Mouse (Mus musculus): ENCODE data around the gene Dgkd. TPM values are rescaled to one million over a fixed set of nuclear protein-coding genes. Genes with fewer than 3 reads are reported as not detected.

Gene Dgkd
- polyA plus RNA-seq, 1 experiment, result 32.1 TPM

DNA sequence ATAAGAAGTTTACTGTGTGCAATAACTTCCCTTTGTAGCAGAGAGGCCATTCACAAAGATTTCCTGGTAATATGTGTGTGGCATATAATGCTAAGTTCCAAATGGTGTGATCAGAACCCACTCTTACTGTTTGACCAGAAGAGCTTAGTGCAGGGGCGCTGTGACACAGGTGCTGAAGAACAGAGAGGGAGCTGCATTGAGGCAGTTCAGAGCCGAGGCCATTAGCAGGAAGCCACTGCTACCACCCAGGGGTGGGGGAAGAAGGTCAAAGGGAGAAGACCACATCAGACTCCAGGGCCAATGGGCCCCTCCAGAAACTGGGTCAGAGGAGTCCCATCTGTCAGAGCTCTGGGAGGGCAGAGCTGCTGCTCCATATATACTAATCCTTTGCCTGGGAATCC, 1.8 kb downstream of the Dgkd start:
- Histone ChIP-seq H3K4me3 (ENCODE audit: insufficient read depth, low read depth, low read length) (0 out of 2 replicates have a peak overlapping the region, but pooled peaks have one; percentile 2), H3K27ac (ENCODE audit: insufficient read depth, low read depth, low read length) (no peak overlapping the region), H3K27me3 (replicated peaks; ENCODE audit: control insufficient read depth, insufficient read depth, low read length) (no peaks in the 10 kb centered on the region), H3K36me3 (ENCODE audit: control insufficient read depth, insufficient read depth, low read length) (no peaks in the 10 kb centered on the region), H3K4me1 (ENCODE audit: control insufficient read depth, insufficient read depth, low read length) (peaks cover 26% of the 10 kb centered on the region)
- 37% methylated on average over 2 of the region's 2 CpGs for WGBS
- no peak for DNase-seq
- TF ChIP-seq CTCF (conservative IDR thresholded peaks at IDR 0.05; ENCODE audit: insufficient read depth, insufficient read length, low read depth, low read length) (no peak), POLR2A (IDR thresholded peaks at IDR 0.05; ENCODE audit: low read depth, low read length) (no peak)

DNA sequence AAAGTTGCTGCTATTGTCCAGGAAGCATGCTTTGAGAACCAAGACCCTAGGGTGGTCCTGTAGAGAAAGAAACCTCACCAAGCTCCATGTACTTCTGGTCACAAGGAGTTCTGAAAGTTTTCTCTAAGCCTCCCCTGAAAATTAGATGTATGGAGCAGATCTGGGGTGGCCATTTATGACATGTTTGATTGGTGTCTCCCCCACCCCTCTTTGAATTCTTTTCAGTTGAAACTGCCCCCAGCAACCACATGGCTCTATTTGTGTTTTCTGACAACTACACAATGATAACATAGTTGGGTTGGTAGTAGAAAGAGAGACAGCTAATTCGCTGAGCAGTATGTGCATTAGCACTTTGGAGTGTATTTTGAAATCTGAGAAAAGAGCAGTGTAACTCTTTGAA, 2.4 kb downstream of the Dgkd start:
- DNase-seq, result no peak
- Histone ChIP-seq H3K36me3 (ENCODE audit: control insufficient read depth, insufficient read depth, low read length) (no peaks in the 10 kb centered on the region), H3K4me3 (ENCODE audit: insufficient read depth, low read depth, low read length) (no peak overlapping the region), H3K27ac (ENCODE audit: insufficient read depth, low read depth, low read length) (no peak overlapping the region), H3K4me1 (ENCODE audit: control insufficient read depth, insufficient read depth, low read length) (peaks cover 26% of the 10 kb centered on the region), H3K27me3 (replicated peaks; ENCODE audit: control insufficient read depth, insufficient read depth, low read length) (no peaks in the 10 kb centered on the region)
- TF ChIP-seq CTCF (conservative IDR thresholded peaks at IDR 0.05; ENCODE audit: insufficient read depth, insufficient read length, low read depth, low read length), result no peak
- no peak for TF ChIP-seq POLR2A (IDR thresholded peaks at IDR 0.05; ENCODE audit: low read depth, low read length)
- WGBS, result 93% methylated on average over 1 of the region's 1 CpGs

DNA sequence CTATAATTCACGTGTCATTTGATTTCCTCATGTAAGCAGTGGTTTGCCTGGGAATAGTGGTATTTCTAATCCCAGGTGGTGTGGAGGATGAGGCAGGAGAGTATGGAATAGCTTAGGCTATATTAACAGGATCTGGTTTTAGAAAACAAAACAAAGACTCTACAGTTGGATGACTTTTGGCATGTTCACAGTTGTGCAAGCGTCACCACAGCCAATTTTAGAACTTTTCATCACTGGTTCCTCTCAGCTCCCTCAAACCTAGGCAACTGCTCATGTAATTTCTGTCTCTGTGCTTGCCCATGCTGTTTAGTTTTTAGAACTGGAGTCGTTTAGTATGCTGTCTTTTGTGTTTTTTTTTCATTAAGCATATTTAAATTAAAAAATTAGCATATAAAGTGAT, 3.7 kb downstream of the Dgkd start:
- H3K27ac ChIP-seq (ENCODE audit: insufficient read depth, low read depth, low read length), result no peak overlapping the region
- TF ChIP-seq POLR2A (IDR thresholded peaks at IDR 0.05; ENCODE audit: low read depth, low read length) (no peak), CTCF (conservative IDR thresholded peaks at IDR 0.05; ENCODE audit: insufficient read depth, insufficient read length, low read depth, low read length) (no peak)

DNA sequence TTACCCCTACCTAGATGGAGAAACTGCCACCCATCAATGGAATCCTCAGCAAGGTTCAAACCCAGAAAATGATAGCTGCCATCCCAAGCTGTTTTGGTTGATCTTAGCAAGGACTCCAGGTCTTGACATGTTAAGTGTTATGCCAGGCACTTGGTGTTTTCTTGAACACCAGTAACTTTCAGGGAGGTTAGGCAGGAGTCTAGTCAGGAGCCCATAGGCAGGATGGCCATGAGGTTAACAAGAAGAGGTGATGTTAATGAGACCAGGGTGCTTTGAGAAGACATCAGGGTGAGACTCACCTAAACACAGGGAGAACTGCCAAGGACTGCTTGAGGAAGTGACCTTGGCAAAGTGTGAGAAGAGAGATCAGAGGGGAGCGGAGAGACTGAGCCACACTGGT, 4.9 kb downstream of the Dgkd start:
- Histone ChIP-seq H3K27ac (ENCODE audit: insufficient read depth, low read depth, low read length) (peak overlapping the region; percentile 47), H3K4me1 (ENCODE audit: control insufficient read depth, insufficient read depth, low read length) (peaks cover 33% of the 10 kb centered on the region), H3K36me3 (ENCODE audit: control insufficient read depth, insufficient read depth, low read length) (no peaks in the 10 kb centered on the region), H3K27me3 (replicated peaks; ENCODE audit: control insufficient read depth, insufficient read depth, low read length) (no peaks in the 10 kb centered on the region), H3K4me3 (ENCODE audit: insufficient read depth, low read depth, low read length) (no peak overlapping the region)
- DNase-seq, result no peak
- 70% methylated on average over 1 of the region's 1 CpGs for WGBS
- TF ChIP-seq POLR2A (IDR thresholded peaks at IDR 0.05; ENCODE audit: low read depth, low read length) (no peak), CTCF (conservative IDR thresholded peaks at IDR 0.05; ENCODE audit: insufficient read depth, insufficient read length, low read depth, low read length) (no peak)

More for the DNA sequence above, 3.7 kb downstream of the Dgkd start:
- no peaks in the 10 kb centered on the region for H3K27me3 ChIP-seq (replicated peaks; ENCODE audit: control insufficient read depth, insufficient read depth, low read length)
- H3K36me3 ChIP-seq (ENCODE audit: control insufficient read depth, insufficient read depth, low read length), result no peaks in the 10 kb centered on the region
- WGBS, result 51% methylated on average over 3 of the region's 3 CpGs
- peak; percentile 40 for DNase-seq
- H3K4me3 ChIP-seq (ENCODE audit: insufficient read depth, low read depth, low read length), result no peak overlapping the region
- H3K4me1 ChIP-seq (ENCODE audit: control insufficient read depth, insufficient read depth, low read length), result peaks cover 27% of the 10 kb centered on the region

DNA sequence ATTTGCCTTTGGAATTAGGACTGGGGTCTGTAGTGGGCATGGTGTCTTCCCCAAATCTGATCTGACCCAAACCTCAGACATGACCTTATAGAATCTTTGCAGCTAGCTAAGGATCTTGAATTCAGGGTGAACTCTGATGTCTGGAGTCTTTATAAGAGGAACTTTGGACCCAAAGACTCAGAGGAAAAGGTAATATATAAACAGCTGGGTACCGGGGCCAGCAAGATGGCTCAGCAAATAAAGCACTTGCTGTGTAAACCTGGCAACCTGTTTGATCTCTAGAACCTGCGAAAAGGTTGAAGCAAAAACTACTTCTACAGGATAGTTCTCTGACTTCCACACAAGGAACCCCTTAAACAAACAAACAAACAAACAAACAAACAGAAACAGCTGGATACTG, 5.4 kb downstream of the Dgkd start:
- 47% methylated on average over 2 of the region's 2 CpGs for whole genome bisulfite sequencing
- no peak for TF ChIP-seq CTCF (conservative IDR thresholded peaks at IDR 0.05; ENCODE audit: insufficient read depth, insufficient read length, low read depth, low read length)
- TF ChIP-seq POLR2A (IDR thresholded peaks at IDR 0.05; ENCODE audit: low read depth, low read length), result no peak
- peak overlapping the region; percentile 47 for H3K27ac ChIP-seq (ENCODE audit: insufficient read depth, low read depth, low read length)

DNA sequence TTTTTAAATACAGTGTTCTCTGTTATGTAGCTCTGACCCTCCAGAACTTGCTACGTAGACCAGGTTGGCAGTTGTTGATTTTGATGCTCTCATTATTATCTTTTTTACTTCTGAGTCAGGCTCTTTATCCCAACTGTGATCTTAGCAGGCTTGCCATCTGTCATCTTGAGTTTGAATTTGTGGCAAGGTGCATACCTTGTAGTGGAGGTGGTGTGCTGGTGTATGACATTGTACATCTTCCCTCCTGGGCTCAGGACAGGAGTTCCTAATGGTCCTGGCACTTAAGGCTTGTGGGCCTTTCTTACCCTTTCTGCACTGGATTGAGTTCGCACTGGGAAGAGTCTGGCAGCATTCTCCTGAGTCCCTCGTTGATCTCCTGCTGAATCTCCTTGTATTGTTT, 10.5 kb downstream of the Dgkd start:
- H3K4me3 ChIP-seq (ENCODE audit: insufficient read depth, low read depth, low read length), result no peak overlapping the region
- no peak for DNase-seq
- TF ChIP-seq POLR2A (IDR thresholded peaks at IDR 0.05; ENCODE audit: low read depth, low read length) (no peak), CTCF (conservative IDR thresholded peaks at IDR 0.05; ENCODE audit: insufficient read depth, insufficient read length, low read depth, low read length) (no peak)
- no peak overlapping the region for H3K27ac ChIP-seq (ENCODE audit: insufficient read depth, low read depth, low read length)
- peaks cover 33% of the 10 kb centered on the region for H3K4me1 ChIP-seq (ENCODE audit: control insufficient read depth, insufficient read depth, low read length)
- no peaks in the 10 kb centered on the region for H3K27me3 ChIP-seq (replicated peaks; ENCODE audit: control insufficient read depth, insufficient read depth, low read length)
- WGBS, result 78% methylated on average over 3 of the region's 3 CpGs
- no peaks in the 10 kb centered on the region for H3K36me3 ChIP-seq (ENCODE audit: control insufficient read depth, insufficient read depth, low read length)

More for the DNA sequence above, 5.4 kb downstream of the Dgkd start:
- Histone ChIP-seq H3K4me3 (ENCODE audit: insufficient read depth, low read depth, low read length) (no peak overlapping the region), H3K36me3 (ENCODE audit: control insufficient read depth, insufficient read depth, low read length) (no peaks in the 10 kb centered on the region), H3K4me1 (ENCODE audit: control insufficient read depth, insufficient read depth, low read length) (peaks cover 36% of the 10 kb centered on the region), H3K27me3 (replicated peaks; ENCODE audit: control insufficient read depth, insufficient read depth, low read length) (no peaks in the 10 kb centered on the region)
- DNase-seq, result peak; percentile 83

DNA sequence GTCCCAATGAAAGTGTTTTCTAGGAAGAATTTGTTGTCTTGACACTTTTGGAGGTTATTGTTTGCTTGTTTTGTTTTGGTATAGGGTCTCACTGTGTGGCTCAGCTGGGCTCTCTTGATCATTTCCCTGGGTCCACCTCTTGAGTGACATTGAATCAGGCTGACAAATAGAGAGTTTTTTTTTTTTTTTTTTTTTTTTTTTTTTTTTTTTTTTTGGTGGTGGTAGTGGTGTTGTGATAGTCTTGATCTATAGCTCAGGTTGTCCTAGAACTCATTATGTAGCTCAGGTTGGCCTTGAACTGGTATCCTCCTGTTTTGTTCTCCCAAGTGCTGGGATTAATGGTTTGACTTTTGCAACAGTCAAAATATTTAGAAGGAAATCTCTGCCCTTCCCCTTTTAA, 11.8 kb downstream of the Dgkd start:
- H3K4me1 ChIP-seq (ENCODE audit: control insufficient read depth, insufficient read depth, low read length), result peaks cover 30% of the 10 kb centered on the region
- no peak overlapping the region for H3K4me3 ChIP-seq (ENCODE audit: insufficient read depth, low read depth, low read length)
- TF ChIP-seq CTCF (conservative IDR thresholded peaks at IDR 0.05; ENCODE audit: insufficient read depth, insufficient read length, low read depth, low read length) (no peak), POLR2A (IDR thresholded peaks at IDR 0.05; ENCODE audit: low read depth, low read length) (no peak)

DNA sequence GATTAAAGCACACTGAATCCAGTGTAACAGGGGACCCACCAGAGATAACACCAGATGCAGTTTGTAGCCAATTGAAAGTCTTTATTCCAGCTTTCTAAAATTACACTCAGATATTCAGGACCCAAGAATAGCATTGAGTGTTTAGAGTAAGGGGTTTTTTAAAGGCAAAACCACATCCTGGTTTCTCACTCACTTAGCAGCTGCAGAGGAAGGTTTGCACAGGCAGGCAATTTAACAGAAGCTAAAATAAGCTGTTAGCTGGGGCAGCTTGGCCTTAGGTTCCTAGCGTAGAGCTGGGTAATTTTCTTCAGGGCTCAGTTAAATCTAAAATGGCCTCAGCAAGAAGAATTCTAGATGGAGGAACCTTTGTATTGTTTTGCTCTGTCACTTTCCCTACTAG, 13.6 kb downstream of the Dgkd start:
- TF ChIP-seq POLR2A (IDR thresholded peaks at IDR 0.05; ENCODE audit: low read depth, low read length) (no peak), CTCF (conservative IDR thresholded peaks at IDR 0.05; ENCODE audit: insufficient read depth, insufficient read length, low read depth, low read length) (no peak)
- DNase-seq, result no peak
- H3K27me3 ChIP-seq (replicated peaks; ENCODE audit: control insufficient read depth, insufficient read depth, low read length), result no peaks in the 10 kb centered on the region
- peaks cover 32% of the 10 kb centered on the region for H3K4me1 ChIP-seq (ENCODE audit: control insufficient read depth, insufficient read depth, low read length)
- H3K4me3 ChIP-seq (ENCODE audit: insufficient read depth, low read depth, low read length), result no peak overlapping the region
- WGBS, result 91% methylated on average over 1 of the region's 1 CpGs
- H3K36me3 ChIP-seq (ENCODE audit: control insufficient read depth, insufficient read depth, low read length), result no peaks in the 10 kb centered on the region
- H3K27ac ChIP-seq (ENCODE audit: insufficient read depth, low read depth, low read length), result no peak overlapping the region

More for the DNA sequence above, 11.8 kb downstream of the Dgkd start:
- H3K36me3 ChIP-seq (ENCODE audit: control insufficient read depth, insufficient read depth, low read length), result no peaks in the 10 kb centered on the region
- no peak overlapping the region for H3K27ac ChIP-seq (ENCODE audit: insufficient read depth, low read depth, low read length)
- no peaks in the 10 kb centered on the region for H3K27me3 ChIP-seq (replicated peaks; ENCODE audit: control insufficient read depth, insufficient read depth, low read length)
- DNase-seq, result no peak
